Mouse (Mus musculus): ENCODE data around the gene Rgs1.

Gene Rgs1

GRCm38 (mm10) chr1:144248923-144249322, at the start of gene Rgs1:
Gene Rgs1, minus strand, starts transcription at chr1:144249242.
- in situ Hi-C loops (cut with MboI; ENCODE audit: low sequenced_read_pairs) = loop anchor here (10.0 kb wide), 1 partner anchor 126 kb away; no protein-coding TSS in a partner anchor

GRCm38 (mm10) chr1:144283020-144284014, 34.3 kb upstream of the Rgs1 start:
- in situ Hi-C loops (cut with MboI; ENCODE audit: low sequenced_read_pairs) = no loop called here

- in situ Hi-C loops (cut with MboI; ENCODE audit: low sequenced_read_pairs) = no loop called here
Observed at GRCm38 (mm10) chr1:144280056-144280455, 31.0 kb upstream of the Rgs1 start.

- in situ Hi-C loops (cut with MboI; ENCODE audit: low sequenced_read_pairs) = no loop called here
Observed at GRCm38 (mm10) chr1:144272991-144273390, 23.9 kb upstream of the Rgs1 start.

GRCm38 (mm10) chr1:144269112-144269511, 20.1 kb upstream of the Rgs1 start:
- in situ Hi-C loops (cut with MboI; ENCODE audit: low sequenced_read_pairs) = no loop called here

GRCm38 (mm10) chr1:144267471-144268470, 18.7 kb upstream of the Rgs1 start:
- in situ Hi-C loops (cut with MboI; ENCODE audit: low sequenced_read_pairs) = no loop called here

- in situ Hi-C loops (cut with MboI; ENCODE audit: low sequenced_read_pairs) = no loop called here
Observed at GRCm38 (mm10) chr1:144264000-144264399, 15.0 kb upstream of the Rgs1 start.

GRCm38 (mm10) chr1:144262008-144262407, 13.0 kb upstream of the Rgs1 start:
- in situ Hi-C loops (cut with MboI; ENCODE audit: low sequenced_read_pairs) = no loop called here

- in situ Hi-C loops (cut with MboI; ENCODE audit: low sequenced_read_pairs) = no loop called here
Observed at GRCm38 (mm10) chr1:144258779-144259178, 9.7 kb upstream of the Rgs1 start.

- in situ Hi-C loops (cut with MboI; ENCODE audit: low sequenced_read_pairs) = no loop called here
Observed at GRCm38 (mm10) chr1:144256556-144257331, 7.7 kb upstream of the Rgs1 start.

GRCm38 (mm10) chr1:144248206-144248605, 836 bp downstream of the Rgs1 start:
- in situ Hi-C loops (cut with MboI; ENCODE audit: low sequenced_read_pairs) = loop anchor here (10.0 kb wide), 1 partner anchor 127 kb away; no protein-coding TSS in a partner anchor

- in situ Hi-C loops (cut with MboI; ENCODE audit: low sequenced_read_pairs) = loop anchor here (10.0 kb wide), 1 partner anchor 127 kb away; no protein-coding TSS in a partner anchor
Observed at GRCm38 (mm10) chr1:144247382-144247781, 1.7 kb downstream of the Rgs1 start.

- in situ Hi-C loops (cut with MboI; ENCODE audit: low sequenced_read_pairs) = loop anchor here (10.0 kb wide), 1 partner anchor 131 kb away; no protein-coding TSS in a partner anchor
Observed at GRCm38 (mm10) chr1:144243511-144243910, 5.5 kb downstream of the Rgs1 start.

GRCm38 (mm10) chr1:144239195-144239594, 9.8 kb downstream of the Rgs1 start:
- in situ Hi-C loops (cut with MboI; ENCODE audit: low sequenced_read_pairs) = no loop called here

GRCm38 (mm10) chr1:144215230-144215629, 33.8 kb downstream of the Rgs1 start:
- in situ Hi-C loops (cut with MboI; ENCODE audit: low sequenced_read_pairs) = no loop called here

GRCm38 (mm10) chr1:144210912-144211311, 38.1 kb downstream of the Rgs1 start:
- in situ Hi-C loops (cut with MboI; ENCODE audit: low sequenced_read_pairs) = no loop called here

- in situ Hi-C loops (cut with MboI; ENCODE audit: low sequenced_read_pairs) = no loop called here
Observed at GRCm38 (mm10) chr1:144206281-144207061, 42.6 kb downstream of the Rgs1 start.

GRCm38 (mm10) chr1:144204766-144205165, 44.3 kb downstream of the Rgs1 start:
- in situ Hi-C loops (cut with MboI; ENCODE audit: low sequenced_read_pairs) = no loop called here

- in situ Hi-C loops (cut with MboI; ENCODE audit: low sequenced_read_pairs) = no loop called here
Observed at GRCm38 (mm10) chr1:144202939-144203338, 46.1 kb downstream of the Rgs1 start.
